Mouse (Mus musculus): ENCODE results near the gene Ykt6. TPM values are rescaled to one million over a fixed set of nuclear protein-coding genes. Genes with fewer than 3 reads are reported as not detected.
"Not testable (repeated sequence)": the region's sequence is repeated elsewhere in the genome, so short reads cannot be mapped to it uniquely, and the experiment has no call there.

Gene Ykt6
- polyA plus RNA-seq, 1 experiment, result 33.7 TPM

- no peak overlapping the region for H3K27ac ChIP-seq (ENCODE audit: control insufficient read depth, insufficient read depth, low read depth, low read length)
- H3K4me1 ChIP-seq (ENCODE audit: control insufficient read depth, insufficient read depth, low read length), result no peaks in the 10 kb centered on the region
- no peak overlapping the region for H3K4me3 ChIP-seq (ENCODE audit: control insufficient read depth, low read depth, low read length)
- no peaks in the 10 kb centered on the region for H3K27me3 ChIP-seq (ENCODE audit: control insufficient read depth, insufficient read depth, low read length)
- no peaks in the 10 kb centered on the region for H3K36me3 ChIP-seq (ENCODE audit: control insufficient read depth, insufficient read depth, low read length)
- TF ChIP-seq POLR2A (IDR thresholded peaks at IDR 0.05; ENCODE audit: control insufficient read depth, low read depth, low read length), result no peak
- no peak for TF ChIP-seq CTCF (IDR thresholded peaks at IDR 0.05; ENCODE audit: control insufficient read depth, insufficient read depth, insufficient replicate concordance, low read depth, low read length)
These were observed 28.7 kb upstream of the Ykt6 start for GRCm38 (mm10) chr11:5926696-5927220.

- H3K4me3 ChIP-seq (ENCODE audit: control insufficient read depth, low read depth, low read length), result no peak overlapping the region
- no peaks in the 10 kb centered on the region for H3K27me3 ChIP-seq (ENCODE audit: control insufficient read depth, insufficient read depth, low read length)
- H3K4me1 ChIP-seq (ENCODE audit: control insufficient read depth, insufficient read depth, low read length), result no peaks in the 10 kb centered on the region
- no peak overlapping the region for H3K27ac ChIP-seq (ENCODE audit: control insufficient read depth, insufficient read depth, low read depth, low read length)
- no peak for TF ChIP-seq POLR2A (IDR thresholded peaks at IDR 0.05; ENCODE audit: control insufficient read depth, low read depth, low read length)
- TF ChIP-seq CTCF (IDR thresholded peaks at IDR 0.05; ENCODE audit: control insufficient read depth, insufficient read depth, insufficient replicate concordance, low read depth, low read length), result no peak
- no peaks in the 10 kb centered on the region for H3K36me3 ChIP-seq (ENCODE audit: control insufficient read depth, insufficient read depth, low read length)
These were observed 24.9 kb upstream of the Ykt6 start for GRCm38 (mm10) chr11:5930578-5930977.

GRCm38 (mm10) chr11:5931947-5932346 lies 23.5 kb upstream of the Ykt6 start:
- peak overlapping the region; percentile 25; the same call in 1 of the 2 replicates for H3K27ac ChIP-seq (ENCODE audit: control insufficient read depth, insufficient read depth, low read depth, low read length)
- H3K36me3 ChIP-seq (ENCODE audit: control insufficient read depth, insufficient read depth, low read length); H3K4me1 ChIP-seq (ENCODE audit: control insufficient read depth, insufficient read depth, low read length); H3K27me3 ChIP-seq (ENCODE audit: control insufficient read depth, insufficient read depth, low read length); H3K4me3 ChIP-seq (ENCODE audit: control insufficient read depth, low read depth, low read length): not testable (repeated sequence)

- not testable (repeated sequence) for H3K4me3 ChIP-seq (ENCODE audit: control insufficient read depth, low read depth, low read length); H3K27me3 ChIP-seq (ENCODE audit: control insufficient read depth, insufficient read depth, low read length); H3K36me3 ChIP-seq (ENCODE audit: control insufficient read depth, insufficient read depth, low read length); H3K4me1 ChIP-seq (ENCODE audit: control insufficient read depth, insufficient read depth, low read length); H3K27ac ChIP-seq (ENCODE audit: control insufficient read depth, insufficient read depth, low read depth, low read length)
These were observed 21.0 kb upstream of the Ykt6 start for GRCm38 (mm10) chr11:5934531-5934930.

- Histone ChIP-seq H3K4me3 (ENCODE audit: control insufficient read depth, low read depth, low read length) (no peak overlapping the region), H3K27ac (ENCODE audit: control insufficient read depth, insufficient read depth, low read depth, low read length) (no peak overlapping the region), H3K4me1 (ENCODE audit: control insufficient read depth, insufficient read depth, low read length) (no peaks in the 10 kb centered on the region), H3K36me3 (ENCODE audit: control insufficient read depth, insufficient read depth, low read length) (no peaks in the 10 kb centered on the region), H3K27me3 (ENCODE audit: control insufficient read depth, insufficient read depth, low read length) (no peaks in the 10 kb centered on the region)
- no peak for TF ChIP-seq POLR2A (IDR thresholded peaks at IDR 0.05; ENCODE audit: control insufficient read depth, low read depth, low read length)
- TF ChIP-seq CTCF (IDR thresholded peaks at IDR 0.05; ENCODE audit: control insufficient read depth, insufficient read depth, insufficient replicate concordance, low read depth, low read length), result no peak
These were observed 12.5 kb upstream of the Ykt6 start for GRCm38 (mm10) chr11:5942966-5943365.

- no peaks in the 10 kb centered on the region for H3K36me3 ChIP-seq (ENCODE audit: control insufficient read depth, insufficient read depth, low read length)
- TF ChIP-seq CTCF (IDR thresholded peaks at IDR 0.05; ENCODE audit: control insufficient read depth, insufficient read depth, insufficient replicate concordance, low read depth, low read length) (no peak), POLR2A (IDR thresholded peaks at IDR 0.05; ENCODE audit: control insufficient read depth, low read depth, low read length) (no peak)
- no peak overlapping the region for H3K27ac ChIP-seq (ENCODE audit: control insufficient read depth, insufficient read depth, low read depth, low read length)
- peaks cover 1% of the 10 kb centered on the region; the same call in 1 of the 2 replicates for H3K4me1 ChIP-seq (ENCODE audit: control insufficient read depth, insufficient read depth, low read length)
- H3K4me3 ChIP-seq (ENCODE audit: control insufficient read depth, low read depth, low read length), result no peak overlapping the region
- H3K27me3 ChIP-seq (ENCODE audit: control insufficient read depth, insufficient read depth, low read length), result no peaks in the 10 kb centered on the region
These were observed 10.4 kb upstream of the Ykt6 start for GRCm38 (mm10) chr11:5945096-5945495.

GRCm38 (mm10) chr11:5947796-5948195 lies 7.7 kb upstream of the Ykt6 start:
- Histone ChIP-seq H3K27me3 (ENCODE audit: control insufficient read depth, insufficient read depth, low read length) (no peaks in the 10 kb centered on the region), H3K4me3 (ENCODE audit: control insufficient read depth, low read depth, low read length) (peak overlapping the region; percentile 15; the same call in 1 of the 2 replicates), H3K27ac (ENCODE audit: control insufficient read depth, insufficient read depth, low read depth, low read length) (no peak overlapping the region), H3K4me1 (ENCODE audit: control insufficient read depth, insufficient read depth, low read length) (peaks cover 3% of the 10 kb centered on the region; the same call in 1 of the 2 replicates), H3K36me3 (ENCODE audit: control insufficient read depth, insufficient read depth, low read length) (no peaks in the 10 kb centered on the region)
- TF ChIP-seq CTCF (IDR thresholded peaks at IDR 0.05; ENCODE audit: control insufficient read depth, insufficient read depth, insufficient replicate concordance, low read depth, low read length) (no peak), POLR2A (IDR thresholded peaks at IDR 0.05; ENCODE audit: control insufficient read depth, low read depth, low read length) (no peak)

- peak overlapping the region; percentile 67 for H3K4me3 ChIP-seq (ENCODE audit: control insufficient read depth, low read depth, low read length)
These were observed 6.8 kb upstream of the Ykt6 start for GRCm38 (mm10) chr11:5948546-5949250.

More at GRCm38 (mm10) chr11:5948546-5949250, 6.8 kb upstream of the Ykt6 start:
- Histone ChIP-seq H3K27me3 (ENCODE audit: control insufficient read depth, insufficient read depth, low read length) (no peaks in the 10 kb centered on the region), H3K4me1 (ENCODE audit: control insufficient read depth, insufficient read depth, low read length) (peaks cover 3% of the 10 kb centered on the region; the same call in 1 of the 2 replicates), H3K36me3 (ENCODE audit: control insufficient read depth, insufficient read depth, low read length) (no peaks in the 10 kb centered on the region), H3K27ac (ENCODE audit: control insufficient read depth, insufficient read depth, low read depth, low read length) (no peak overlapping the region)
- TF ChIP-seq POLR2A (IDR thresholded peaks at IDR 0.05; ENCODE audit: control insufficient read depth, low read depth, low read length) (no peak), CTCF (IDR thresholded peaks at IDR 0.05; ENCODE audit: control insufficient read depth, insufficient read depth, insufficient replicate concordance, low read depth, low read length) (no peak)
